Mouse (Mus musculus) fibroblast of lung, adult 2 months (primary cell): ENCODE results near the gene Sbpl.

Experiments used
- DNase-seq: peaks from one replicate; pipeline ENCODE4 v3.0.0-alpha.2; 2011; ENCODE audit warnings: low read depth

The Sbpl gene

GRCm38 (mm10) chr17:23955174-23955573 lies at the start of gene Sbpl:
Sbpl (minus strand) TSS chr17:23955274.
- no peak for DNase-seq

DNA sequence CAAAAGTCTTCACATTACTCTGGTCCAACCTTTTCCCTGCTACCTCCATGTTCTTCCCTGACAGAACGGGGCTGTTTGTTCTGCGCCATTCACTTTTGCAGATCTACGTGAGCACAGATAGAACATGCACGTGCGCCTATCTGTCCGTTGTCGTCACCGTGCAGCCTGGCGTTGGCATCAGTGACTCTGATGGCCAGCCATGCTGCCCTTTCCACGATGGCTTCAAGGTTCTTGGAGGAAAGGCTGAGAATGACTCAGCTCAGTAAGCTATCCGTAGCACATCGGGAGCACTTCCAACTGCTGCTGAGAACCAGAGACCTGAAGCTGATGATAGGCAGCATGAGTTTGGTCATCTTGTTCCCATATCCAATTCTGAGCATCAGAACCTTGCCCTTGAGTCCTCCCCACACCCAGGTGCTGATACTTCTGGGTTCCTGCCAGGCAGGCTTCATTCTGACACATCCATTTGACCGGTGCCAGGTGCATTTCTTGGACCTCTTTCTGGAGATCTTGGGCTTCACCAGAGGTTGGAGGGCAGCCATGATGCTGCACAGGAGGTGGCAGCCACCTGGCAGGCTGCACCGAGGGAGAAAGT lies 49.1 kb upstream of the Sbpl start:
- DNase-seq = no peak

GRCm38 (mm10) chr17:24000404-24000803 lies 45.3 kb upstream of the Sbpl start:
- peak; percentile 95 for DNase-seq

DNA sequence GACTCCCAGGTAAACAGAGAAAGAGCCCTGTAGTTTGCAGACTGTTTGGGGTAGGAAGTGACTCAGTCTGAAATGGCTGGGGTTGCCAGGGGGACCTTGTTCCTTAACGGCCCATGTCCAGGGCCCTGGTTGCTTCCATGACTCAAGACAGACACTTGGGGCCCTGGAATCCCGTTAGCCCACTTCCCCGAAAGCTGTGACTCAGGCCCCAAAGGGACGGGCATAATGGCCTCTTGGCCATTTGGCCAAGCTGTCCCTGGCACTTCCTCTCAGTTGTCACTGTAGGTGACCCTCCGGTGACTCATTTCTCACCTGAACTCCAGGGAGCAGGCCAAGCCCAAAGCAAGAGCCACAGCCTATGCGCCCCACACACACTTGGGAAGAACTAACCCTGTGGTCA lies 43.3 kb upstream of the Sbpl start:
- DNase-seq = no peak

DNA sequence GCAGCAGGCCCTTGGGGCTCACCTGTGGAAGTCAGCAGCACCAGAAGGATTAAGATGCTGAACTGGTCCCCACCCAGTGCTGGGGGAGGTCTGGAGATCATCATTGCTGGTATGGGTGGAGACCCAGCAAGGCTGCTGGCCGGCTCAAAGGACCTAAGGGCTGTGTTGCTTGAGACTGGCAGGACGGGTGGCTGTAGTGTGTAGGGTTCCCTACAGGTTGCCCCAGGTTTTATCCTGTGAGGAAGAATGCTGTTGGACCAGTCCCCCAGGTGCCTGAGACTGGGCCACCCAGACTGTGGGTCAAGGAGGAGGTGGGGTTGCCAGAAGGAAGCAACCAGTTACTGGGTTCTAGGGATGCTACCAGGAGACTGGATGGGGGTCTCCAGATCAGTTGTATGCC lies 42.8 kb upstream of the Sbpl start, which contains the start of gene Prss22:
Gene Prss22 (minus strand): TSS at position 200 of the 400 bp plus-strand sequence.
- DNase-seq = no peak

- no peak for DNase-seq
These were observed 40.3 kb upstream of the Sbpl start for GRCm38 (mm10) chr17:23995421-23995820.

DNA sequence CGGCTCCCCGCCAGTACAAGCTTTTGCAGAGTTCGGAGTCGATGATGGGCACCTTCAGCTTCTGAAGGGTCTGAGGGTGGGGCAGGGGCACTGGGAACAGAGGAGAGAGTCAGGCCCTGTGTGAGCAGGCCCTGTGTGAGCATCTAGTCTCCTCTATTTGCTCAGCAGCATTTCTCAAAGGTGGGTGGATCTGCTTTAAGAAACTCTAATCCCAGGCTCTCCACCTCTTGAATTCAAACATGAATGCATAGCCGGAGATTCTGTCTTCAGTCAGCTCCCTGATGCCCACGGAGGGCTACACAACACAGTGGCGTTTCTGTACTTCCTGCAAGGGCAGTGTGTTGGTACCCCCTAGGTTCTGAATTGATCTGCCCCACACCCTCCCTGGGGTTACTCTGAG lies 39.6 kb upstream of the Sbpl start:
- DNase-seq = no peak

- DNase-seq = no peak
These were observed 38.7 kb upstream of the Sbpl start for GRCm38 (mm10) chr17:23993559-23994428.

GRCm38 (mm10) chr17:23992789-23993553 lies 37.9 kb upstream of the Sbpl start:
- no peak for DNase-seq

GRCm38 (mm10) chr17:23989802-23990201 lies 34.7 kb upstream of the Sbpl start:
- no peak for DNase-seq

DNA sequence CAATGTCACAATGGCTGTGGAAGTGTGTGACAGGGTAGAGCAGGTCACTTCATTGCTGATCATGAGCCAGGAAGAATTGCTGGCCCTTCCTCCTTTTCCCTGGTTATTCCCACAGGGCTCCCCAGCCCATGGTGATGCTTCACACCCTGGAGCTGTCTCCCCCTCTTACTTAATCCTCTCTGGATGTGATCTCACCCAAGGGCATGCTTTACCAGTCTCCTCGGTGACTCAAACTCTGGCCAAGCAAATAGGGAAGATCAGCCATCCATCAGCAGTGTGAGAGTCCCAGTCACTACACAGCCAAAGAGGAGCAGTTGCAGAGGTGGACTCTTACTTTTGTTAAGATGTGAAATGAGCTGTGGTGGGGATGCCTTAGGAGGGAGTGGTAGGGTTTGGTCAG lies 29.9 kb upstream of the Sbpl start:
- DNase-seq = no peak

DNA sequence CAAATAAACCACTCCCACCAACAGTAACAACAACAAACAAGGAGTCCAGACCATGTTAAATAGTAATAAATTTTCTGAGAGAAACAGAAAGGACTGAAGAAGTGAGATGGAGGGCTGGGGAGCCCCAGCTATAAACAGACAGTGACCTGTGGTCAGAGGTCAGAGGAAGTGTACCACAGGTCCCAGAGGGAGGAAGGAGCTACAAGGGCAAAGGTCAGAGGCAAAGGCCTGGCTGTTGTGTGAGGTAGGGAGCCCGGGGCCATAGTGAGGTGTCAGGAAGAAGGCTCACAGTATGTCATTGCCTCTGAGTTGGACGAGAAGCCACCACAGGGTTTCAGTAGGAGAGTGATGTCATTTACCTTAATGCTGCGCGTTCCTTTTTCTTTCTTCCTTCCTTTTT lies 27.8 kb upstream of the Sbpl start:
- DNase-seq = no peak

- DNase-seq = no peak
These were observed 25.3 kb upstream of the Sbpl start, which contains the start of gene Prss30 for GRCm38 (mm10) chr17:23980297-23980909. Prss30 (minus strand) TSS chr17:23980566.

DNA sequence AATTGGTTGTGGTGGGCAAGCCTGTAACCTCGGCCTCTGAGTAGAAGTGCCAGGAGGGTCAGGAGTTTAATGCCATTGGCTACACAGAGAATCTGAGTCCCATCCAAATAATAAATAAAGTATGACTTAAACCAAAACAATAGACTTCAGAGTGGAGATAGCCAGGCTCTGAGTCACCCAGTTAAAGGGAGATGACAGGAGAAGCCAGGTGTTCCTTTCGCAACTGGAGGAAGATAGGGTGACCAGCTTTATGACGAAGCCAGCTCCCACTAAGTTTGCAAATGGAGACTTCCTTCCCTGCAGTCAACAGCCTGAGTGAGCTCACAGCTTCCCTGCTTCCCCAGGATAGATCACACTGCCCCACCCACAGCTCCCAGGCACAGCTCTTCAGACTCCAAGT lies 24.4 kb upstream of the Sbpl start:
- DNase-seq = no peak

DNA sequence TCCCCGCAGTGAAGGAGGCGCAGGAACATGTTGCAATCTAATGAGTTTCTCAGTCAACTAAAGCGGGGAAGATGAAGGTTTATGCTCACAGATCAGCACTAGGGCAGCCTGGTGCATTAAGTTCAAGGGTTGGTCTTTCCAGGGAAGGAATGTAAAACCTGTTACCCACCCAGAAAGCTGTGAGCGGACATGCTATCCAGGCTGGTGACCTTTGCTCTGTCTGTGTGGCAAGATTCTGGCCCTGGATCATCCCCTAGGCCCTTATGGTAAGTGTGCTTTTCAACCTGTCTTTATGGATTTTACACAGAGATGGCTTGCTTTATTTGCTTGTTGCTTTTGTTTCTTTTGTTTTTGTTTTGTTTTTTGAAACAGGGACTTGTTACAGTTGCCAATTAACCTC lies 21.6 kb upstream of the Sbpl start:
- no peak for DNase-seq

DNA sequence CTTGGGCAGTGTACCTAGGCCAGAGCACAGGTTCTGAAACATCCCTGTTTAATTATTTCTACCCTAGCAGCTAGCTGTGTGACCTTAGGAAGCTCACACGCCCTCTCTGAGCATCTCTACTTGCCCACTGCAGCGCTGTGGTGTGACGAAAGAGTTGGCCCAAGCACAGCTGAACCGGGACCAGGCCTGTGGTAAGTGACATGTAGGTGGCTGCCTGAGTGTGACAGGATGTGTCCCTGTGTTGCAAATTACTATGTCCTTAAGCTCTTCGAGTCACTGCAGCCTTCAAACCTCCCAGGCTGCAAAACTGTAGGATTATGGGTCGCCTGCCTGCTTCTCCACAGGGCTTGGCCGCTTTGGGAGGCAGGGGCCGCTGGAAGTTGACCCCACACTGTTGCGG lies 16.2 kb upstream of the Sbpl start:
- no peak for DNase-seq

DNA sequence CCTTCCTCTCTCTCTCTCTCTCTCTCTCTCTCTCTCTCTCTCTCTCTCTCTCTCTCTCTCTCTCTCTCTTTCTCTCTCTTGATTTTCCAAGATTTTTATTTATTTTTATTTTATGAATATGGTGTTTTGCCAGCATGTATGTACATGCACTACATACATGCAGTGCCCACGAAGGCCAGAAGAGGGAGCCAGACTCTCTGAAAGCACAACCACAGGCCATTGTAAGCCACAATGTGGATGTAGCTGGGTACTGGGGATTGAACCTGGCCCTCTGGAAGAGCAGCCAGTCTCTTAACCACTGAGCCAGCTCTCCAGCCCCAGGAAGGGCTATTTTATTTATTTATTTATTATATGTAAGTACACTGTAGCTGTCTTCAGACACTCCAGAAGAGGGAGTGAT lies 14.2 kb upstream of the Sbpl start:
- DNase-seq = no peak

DNA sequence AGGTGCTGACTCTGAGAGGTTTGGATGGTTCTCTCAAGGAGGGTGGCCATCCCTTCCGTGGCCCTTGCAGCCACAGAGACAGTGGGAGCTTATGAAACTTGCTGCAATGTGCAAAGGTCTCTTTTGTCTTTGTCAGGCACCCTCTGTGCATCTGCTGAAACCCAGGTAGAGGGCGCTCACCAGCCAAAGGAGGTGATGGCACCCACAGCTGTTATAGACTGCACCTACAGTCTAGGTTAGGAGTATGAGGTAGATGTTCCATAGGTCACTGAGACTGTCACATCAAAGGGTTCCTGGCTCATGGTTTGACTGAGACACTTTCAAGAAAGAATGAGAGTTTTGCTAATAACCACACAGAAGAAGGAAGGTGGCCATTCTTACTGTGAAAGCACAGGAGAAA lies 13.7 kb upstream of the Sbpl start:
- DNase-seq = no peak

DNA sequence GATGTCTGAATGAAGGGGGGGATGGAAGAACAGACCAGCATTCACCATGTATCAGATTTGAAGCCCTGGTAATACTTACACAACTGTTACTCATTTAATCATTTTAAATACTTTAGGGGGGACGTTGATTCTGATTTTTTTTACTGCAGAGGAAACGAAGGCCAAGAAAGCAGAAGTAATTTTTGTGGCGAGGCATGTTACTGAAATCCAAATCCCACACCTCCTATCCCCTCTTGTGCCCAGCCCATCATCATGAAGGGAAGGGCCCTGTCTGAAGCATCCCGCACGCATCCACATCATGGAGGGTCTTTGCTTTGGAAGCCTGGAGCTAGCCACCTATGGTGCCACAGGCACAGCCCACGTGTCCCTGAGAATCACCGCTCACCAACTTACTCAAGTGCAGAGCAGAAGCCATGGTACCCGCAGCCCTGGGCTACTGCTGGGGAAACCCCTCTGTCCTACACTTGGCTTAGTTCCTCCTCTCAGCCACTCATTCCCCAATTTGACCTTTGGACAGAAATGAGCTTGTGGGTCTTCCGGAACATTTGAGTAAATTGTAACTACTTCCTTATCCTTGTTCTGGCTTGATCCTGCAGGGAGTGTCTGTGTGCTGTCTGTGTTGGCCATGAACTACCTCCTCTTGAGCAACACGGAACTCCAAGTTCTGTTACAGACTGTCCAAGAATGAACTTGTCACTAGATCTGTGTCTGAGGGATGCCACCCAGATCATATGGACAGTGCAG lies 11.8 kb upstream of the Sbpl start:
- DNase-seq = no peak

DNA sequence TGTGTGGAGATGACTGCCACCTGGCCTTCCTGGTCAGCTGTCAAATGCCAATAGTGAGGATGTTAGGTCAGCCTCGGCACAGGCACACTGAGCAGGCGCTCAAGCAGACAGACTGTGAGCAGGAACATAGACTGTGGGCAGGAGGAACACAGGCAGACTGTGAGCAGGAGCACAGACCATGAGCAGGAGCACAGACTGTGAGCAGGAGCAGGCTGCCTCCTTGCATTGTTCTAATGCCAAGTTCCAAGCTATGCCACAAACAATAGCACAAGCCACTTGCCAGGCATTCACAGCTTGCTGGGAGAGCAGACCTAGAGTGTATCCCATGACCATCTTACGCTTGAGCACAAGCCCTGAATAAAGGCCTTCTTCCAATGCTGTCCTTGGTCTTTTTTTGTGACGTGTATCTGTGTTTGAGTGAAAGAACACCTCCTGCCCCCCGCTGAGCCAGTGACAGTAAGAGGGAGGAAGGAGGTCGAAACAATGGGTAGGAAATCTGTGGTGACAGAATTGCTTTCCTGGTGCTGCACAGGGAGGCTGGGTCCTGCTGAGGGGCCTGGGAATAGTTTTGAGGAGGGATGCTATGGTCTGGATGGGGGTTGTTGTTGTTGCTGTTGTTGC lies 10.8 kb upstream of the Sbpl start:
- DNase-seq = no peak

DNA sequence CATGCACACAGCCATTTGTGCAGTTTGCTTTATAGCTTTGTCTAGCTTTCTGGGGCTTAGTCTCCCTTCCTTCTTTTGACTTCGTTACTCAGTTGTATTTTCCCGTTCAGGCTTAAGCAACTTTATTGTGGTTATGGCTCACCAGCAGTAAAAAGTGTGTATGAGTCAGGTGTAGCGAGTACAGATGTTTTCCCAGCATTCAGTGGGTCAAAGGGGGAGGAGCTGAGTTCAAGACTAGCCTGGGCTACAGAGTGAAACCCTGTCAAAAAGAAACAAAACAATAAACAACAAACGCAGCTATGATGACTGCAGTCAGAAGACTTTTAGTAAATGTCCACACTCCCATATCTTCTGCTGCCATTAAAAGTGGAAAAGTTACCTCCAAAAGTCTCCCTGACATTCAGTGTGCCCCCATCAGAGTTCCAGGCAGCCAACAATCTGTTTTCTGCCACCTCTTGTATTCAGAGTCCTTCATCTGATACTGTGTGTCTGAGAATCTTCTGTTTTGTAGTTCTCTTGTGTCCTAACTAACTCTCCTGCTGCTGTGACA lies 6.6 kb upstream of the Sbpl start:
- DNase-seq = no peak
